Mouse (Mus musculus): ENCODE data around the gene Wnk2.

DNA sequence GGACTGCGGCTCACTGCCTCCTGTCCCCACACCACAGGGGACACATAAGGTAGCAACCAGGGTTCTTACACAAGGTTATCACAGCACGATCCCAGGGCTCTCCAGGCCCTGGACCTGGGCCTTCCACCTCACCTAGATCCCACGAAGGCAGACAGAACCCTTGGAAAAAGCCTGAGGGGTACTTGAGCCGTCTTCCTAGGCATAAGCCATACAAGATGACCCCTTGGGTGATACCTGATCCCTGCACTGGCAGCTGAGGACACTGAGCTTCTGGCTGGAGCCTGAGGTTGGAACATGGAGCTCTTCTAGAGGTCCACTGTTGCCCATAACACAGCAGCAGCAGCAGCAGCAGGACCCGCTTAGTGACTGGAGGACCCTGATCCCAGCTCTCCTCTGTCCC lies 5.4 kb downstream of the Wnk2 start:
- TF ChIP-seq USF1 (IDR thresholded peaks at IDR 0.05; ENCODE audit: low read depth), result no peak
- no peak for TF ChIP-seq SRF (IDR thresholded peaks at IDR 0.05; ENCODE audit: control insufficient read depth, insufficient read length, low read depth)
- TF ChIP-seq POLR2A (IDR thresholded peaks at IDR 0.05; ENCODE audit: insufficient read length, low read depth), result no peak
- no peak for TF ChIP-seq REST (IDR thresholded peaks at IDR 0.05; ENCODE audit: insufficient read depth, insufficient read length)
- no peak for TF ChIP-seq E2F4 (IDR thresholded peaks at IDR 0.05; ENCODE audit: insufficient read depth)
- no peak for TF ChIP-seq CEBPB (IDR thresholded peaks at IDR 0.05; ENCODE audit: insufficient read depth, poor library complexity, severe bottlenecking)
